Mouse (Mus musculus) forebrain, postnatal 0 days (tissue): ENCODE data around the gene Cops2. TPM values are rescaled to one million over a fixed set of nuclear protein-coding genes. Genes with fewer than 3 reads are reported as not detected.
A peak's percentile ranks its signal among the peaks of the same experiment; 100 is the strongest.

Source experiments
- ATAC-seq: fragments of 200-750 bp; cut with Nextera tagmentation; 2 replicates; pipeline ENCODE4 v1.8.0; 2017; ENCODE audit warnings: mild to moderate bottlenecking, moderate library complexity
- DNase-seq: peaks from one replicate; pipeline ENCODE4 v3.0.0-alpha.2; 2015
- H3K27ac ChIP-seq: fragments of 300-500 bp; sonication (generic); 2 replicates; pipeline ENCODE4 v1.5.1; 2014; ENCODE audit warnings: low read depth, mild to moderate bottlenecking, antibody characterized with exemption, low read length, moderate library complexity, mixed read lengths
- H3K27me3 ChIP-seq: fragments of 300-500 bp; sonication (generic); 2 replicates; pipeline ENCODE4 v1.6.1; 2014; ENCODE audit warnings: mild to moderate bottlenecking, low read length, mixed read lengths; ENCODE audit not compliant: insufficient read depth
- H3K36me3 ChIP-seq: fragments of 300-500 bp; sonication (generic); 2 replicates; pipeline ENCODE4 v1.6.1; 2014; ENCODE audit warnings: mild to moderate bottlenecking, moderate library complexity; ENCODE audit not compliant: insufficient read depth
- H3K4me1 ChIP-seq: fragments of 300-500 bp; sonication (generic); 2 replicates; pipeline ENCODE4 v1.6.1; 2014; ENCODE audit warnings: antibody characterized with exemption; ENCODE audit not compliant: insufficient read depth
- H3K4me2 ChIP-seq: fragments of 300-500 bp; sonication (generic); 2 replicates; pipeline ENCODE4 v1.6.1; 2014; ENCODE audit warnings: low read depth, mild to moderate bottlenecking, moderate library complexity
- H3K4me3 ChIP-seq: fragments of 300-500 bp; sonication (generic); 2 replicates; pipeline ENCODE4 v1.5.1; 2014; ENCODE audit warnings: low read depth, low read length, mixed read lengths
- H3K9ac ChIP-seq: fragments of 300-500 bp; sonication (generic); 2 replicates; pipeline ENCODE4 v1.6.1; 2014; ENCODE audit warnings: mild to moderate bottlenecking
- H3K9me3 ChIP-seq: fragments of 300-500 bp; sonication (generic); 2 replicates; pipeline ENCODE4 v1.6.1; 2016; ENCODE audit warnings: low read length
- CTCF ChIP-seq: sonication (generic); IDR thresholded peaks from 2 replicates; pipeline ENCODE4 v1.5.1; 2016; ENCODE audit warnings: antibody characterized with exemption, control low read depth, low read depth
- WGBS: fragments of 180-500 bp; shearing (Covaris S2); extraction: QIAGEN DNeasy Blood & Tissue Kit; methylation state at CpG from one replicate; pipeline ENCODE4 v1.1.7; 2014; 5-methylcytosine and 5-hydroxymethylcytosine counted together
- polyA plus RNA-seq: library from polyadenylated mRNA; unstranded; fragments of >200 nt; fragmentation: Nextera tagmentation; extraction: Ambion mirVana; gene quantifications from 2 replicates; pipeline ENCODE4 v1.2.1, GENCODE M21; 2015
- total RNA-seq: library from RNA; depleted of rRNA; stranded (reverse); fragments of >200 nt; gene quantifications from 2 replicates; pipeline ENCODE4 v1.2.3, GENCODE M21; 2014; rRNA removed

Gene Cops2
- total and polyA plus RNA-seq, 2 experiments from 2014 or later = 56.8 to 92.8 TPM

DNA sequence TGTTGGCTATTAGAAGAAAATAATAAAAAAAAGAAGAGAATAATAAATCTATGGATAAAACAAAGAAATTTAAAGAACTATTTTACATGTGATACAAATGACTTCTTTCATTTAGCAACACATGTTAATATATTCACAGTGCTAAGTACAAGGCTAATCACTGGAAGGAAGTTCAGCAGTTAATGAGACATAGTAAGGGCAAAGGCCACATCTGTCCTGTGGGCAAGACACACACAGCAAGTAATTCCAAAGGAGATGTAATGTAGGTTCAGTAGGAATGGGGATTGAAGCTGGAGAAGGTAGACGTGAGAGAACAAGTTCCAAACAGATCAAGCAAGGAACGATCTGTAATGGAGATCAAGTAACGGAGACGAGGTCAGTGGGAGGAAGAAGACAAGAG, 74.5 kb downstream of the Cops2 start:
- 81% methylated on average over 4 of the region's 4 CpGs for WGBS
- Histone ChIP-seq H3K9ac (no peak overlapping the region), H3K4me2 (no peak overlapping the region), H3K4me1 (peaks cover 18% of the 10 kb centered on the region), H3K4me3 (no peak overlapping the region), H3K9me3 (no peaks in the 10 kb centered on the region), H3K36me3 (no peaks in the 10 kb centered on the region), H3K27ac (no peak overlapping the region), H3K27me3 (no peaks in the 10 kb centered on the region)
- no peak for DNase-seq
- no peak for TF ChIP-seq CTCF
- ATAC-seq = no peak

DNA sequence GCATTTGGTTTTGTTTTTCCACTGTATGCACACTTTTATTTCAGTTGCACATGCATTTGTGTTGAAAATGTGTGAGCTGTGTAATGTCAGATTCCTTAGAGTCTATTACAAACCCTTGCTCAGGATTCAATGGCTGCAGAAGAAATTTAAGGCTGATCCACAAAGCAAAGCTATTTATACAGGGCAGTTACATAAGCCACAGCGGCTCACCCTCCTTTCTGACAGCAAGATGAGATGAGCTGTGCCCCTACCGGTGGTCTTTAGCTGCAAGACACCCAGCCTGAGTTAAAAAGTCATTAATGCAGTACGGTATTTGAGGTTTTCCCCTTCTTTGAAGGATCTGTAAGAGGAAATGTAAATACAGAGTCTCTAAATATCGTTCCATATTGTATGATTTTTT, 75.1 kb downstream of the Cops2 start:
- no peak overlapping the region for H3K4me2 ChIP-seq
- H3K27ac ChIP-seq = no peak overlapping the region
- DNase-seq (no peak), ATAC-seq (no peak)
- no peak overlapping the region for H3K9ac ChIP-seq
- no peaks in the 10 kb centered on the region for H3K36me3 ChIP-seq
- H3K27me3 ChIP-seq = no peaks in the 10 kb centered on the region
- WGBS = 61% methylated on average over 4 of the region's 4 CpGs
- no peaks in the 10 kb centered on the region for H3K9me3 ChIP-seq
- peaks cover 18% of the 10 kb centered on the region for H3K4me1 ChIP-seq
- no peak overlapping the region for H3K4me3 ChIP-seq
- peak; percentile 25 for TF ChIP-seq CTCF

DNA sequence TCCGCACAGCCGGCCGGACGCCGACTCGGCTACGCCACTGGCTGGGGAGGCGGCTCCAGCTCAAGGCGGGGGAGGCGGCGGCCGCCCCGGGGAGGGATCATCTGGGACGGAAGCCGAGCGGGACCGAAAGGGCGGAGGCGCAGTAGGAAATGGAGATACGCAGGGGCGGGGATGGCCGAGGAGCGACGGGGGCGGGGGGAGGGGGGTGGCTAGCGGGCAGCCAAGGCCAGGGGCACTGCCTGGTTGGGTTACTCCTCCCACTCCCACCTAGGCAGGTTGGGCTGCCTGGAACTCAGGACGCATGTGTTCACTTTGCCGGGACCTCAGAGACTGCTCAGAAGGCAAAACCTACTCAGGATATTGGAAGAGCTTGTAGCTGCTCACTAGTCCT, 76.2 kb downstream of the Cops2 start, which contains the start of gene Secisbp2l:
TSS of gene Secisbp2l (minus strand) at position 152 of the 391 bp plus-strand sequence.
- 1% methylated on average over 28 of the region's 28 CpGs for WGBS
- peak within 1 kb of the TSS; percentile 84 for H3K9ac ChIP-seq
- ATAC-seq = peak; percentile 97
- H3K36me3 ChIP-seq = 0 out of 2 replicates have a peak, but pooled peaks cover 3% of the 10 kb centered on the region
- peak; percentile 89 for DNase-seq
- peaks cover 18% of the 10 kb centered on the region for H3K4me1 ChIP-seq
- H3K27ac ChIP-seq = peak within 1 kb of the TSS; percentile 81
- H3K27me3 ChIP-seq = no peaks in the 10 kb centered on the region
- peak within 1 kb of the TSS; percentile 67 for H3K4me2 ChIP-seq
- TF ChIP-seq CTCF = no peak
- no peaks in the 10 kb centered on the region for H3K9me3 ChIP-seq
- H3K4me3 ChIP-seq = peak within 1 kb of the TSS; percentile 90

- Histone ChIP-seq H3K9me3 (no peaks in the 10 kb centered on the region), H3K9ac (peak overlapping the region; percentile 84), H3K27ac (peak overlapping the region; percentile 81), H3K36me3 (0 out of 2 replicates have a peak, but pooled peaks cover 3% of the 10 kb centered on the region), H3K4me3 (peak overlapping the region; percentile 90), H3K27me3 (no peaks in the 10 kb centered on the region), H3K4me1 (peaks cover 18% of the 10 kb centered on the region), H3K4me2 (peak overlapping the region; percentile 67)
- WGBS = 3% methylated on average over 44 of the region's 44 CpGs
- ATAC-seq = no peak
- no peak for TF ChIP-seq CTCF
- no peak for DNase-seq
Measured at GRCm38 (mm10) chr2:125781978-125782718, 76.8 kb downstream of the Cops2 start.

DNA sequence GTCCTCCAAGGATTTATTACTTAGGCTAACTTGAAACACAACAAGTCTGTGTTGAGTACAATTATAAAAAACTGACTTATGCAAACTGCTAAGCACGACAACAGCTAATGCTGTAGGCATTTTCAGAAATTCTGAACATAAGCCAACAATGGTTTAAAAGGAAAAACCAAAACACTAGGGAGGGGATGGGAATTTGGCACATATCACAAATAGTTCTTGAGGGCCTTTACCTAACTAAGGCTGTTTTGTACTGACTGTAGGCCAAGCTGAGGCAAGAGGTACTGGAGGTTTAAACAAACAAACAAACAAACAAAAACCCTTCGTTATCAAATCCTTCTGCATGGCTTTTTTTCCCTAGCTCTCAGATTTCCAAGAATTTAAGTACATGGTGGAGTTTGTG, 77.9 kb downstream of the Cops2 start:
- DNase-seq = no peak
- Histone ChIP-seq H3K4me3 (no peak overlapping the region), H3K27me3 (no peaks in the 10 kb centered on the region), H3K9me3 (no peaks in the 10 kb centered on the region), H3K4me2 (peak overlapping the region; percentile 67), H3K9ac (peak overlapping the region; percentile 84; the same call in 1 of the 2 replicates), H3K27ac (no peak overlapping the region), H3K36me3 (0 out of 2 replicates have a peak, but pooled peaks cover 3% of the 10 kb centered on the region), H3K4me1 (peaks cover 18% of the 10 kb centered on the region)
- ATAC-seq = no peak
- WGBS = 59% methylated on average over 2 of the region's 2 CpGs
- no peak for TF ChIP-seq CTCF

Other genes with a start within 250 kb of the Cops2 start
- gene Cep152, start 234.0 kb downstream of the Cops2 start, total RNA-seq = 2.2 and 2.4 TPM in 2 replicates
- gene Cep152, start 234.0 kb downstream of the Cops2 start, polyA plus RNA-seq = 0.92 and 1.4 TPM in 2 replicates
- gene Eid1, start 186.0 kb downstream of the Cops2 start, total RNA-seq = 575 and 636 TPM in 2 replicates
- 454 and 459 TPM in 2 replicates for gene Eid1, start 186.0 kb downstream of the Cops2 start, polyA plus RNA-seq
- gene Shc4, start 135.0 kb downstream of the Cops2 start, total RNA-seq = 4.3 and 6.8 TPM in 2 replicates
- 0.79 and 2.5 TPM in 2 replicates for gene Shc4, start 135.0 kb downstream of the Cops2 start, polyA plus RNA-seq
- 56.8 and 65.6 TPM in 2 replicates for gene Secisbp2l, start 76.3 kb downstream of the Cops2 start, total RNA-seq
- gene Secisbp2l, start 76.3 kb downstream of the Cops2 start, polyA plus RNA-seq = 20.9 and 29.8 TPM in 2 replicates
- gene Galk2, start within 50 bp of the Cops2 start, total RNA-seq = 28.5 and 39.4 TPM in 2 replicates
- 23.7 and 27.8 TPM in 2 replicates for gene Galk2, start within 50 bp of the Cops2 start, polyA plus RNA-seq
- gene Fgf7, start 175.5 kb upstream of the Cops2 start, total RNA-seq = 0.15 and 0.48 TPM in 2 replicates
- 0.23 and 0.31 TPM in 2 replicates for gene Fgf7, start 175.5 kb upstream of the Cops2 start, polyA plus RNA-seq